Mouse (Mus musculus) testis, adult 2 months (tissue): ENCODE data around the gene Ubac2. TPM values are rescaled to one million over a fixed set of nuclear protein-coding genes. Genes with fewer than 3 reads are reported as not detected.

Experiments
- H3K27ac ChIP-seq: fragments of 200-500 bp; 2 replicates; pipeline ENCODE4 v1.5.1; 2012; ENCODE audit warnings: low read depth, low read length; ENCODE audit not compliant: control insufficient read depth, insufficient read depth
- H3K27me3 ChIP-seq: fragments of 200-500 bp; 2 replicates; pipeline ENCODE4 v1.6.1; 2012; ENCODE audit warnings: mild to moderate bottlenecking, low read length, moderate library complexity; ENCODE audit not compliant: control insufficient read depth, insufficient read depth
- H3K36me3 ChIP-seq: fragments of 200-500 bp; 2 replicates; pipeline ENCODE4 v1.6.1; 2012; ENCODE audit warnings: mild to moderate bottlenecking, low read length; ENCODE audit not compliant: control insufficient read depth, insufficient read depth
- H3K4me1 ChIP-seq: fragments of 200-500 bp; 2 replicates; pipeline ENCODE4 v1.6.1; 2012; ENCODE audit warnings: low read length; ENCODE audit not compliant: control insufficient read depth, insufficient read depth
- H3K4me3 ChIP-seq: fragments of 200-500 bp; 2 replicates; pipeline ENCODE4 v1.5.1; 2012; ENCODE audit warnings: low read depth, mild to moderate bottlenecking, low read length, moderate library complexity, mixed read lengths; ENCODE audit not compliant: control insufficient read depth
- CTCF ChIP-seq: fragments of 200-500 bp; IDR thresholded peaks from 2 replicates; pipeline ENCODE4 v1.5.1; 2012; ENCODE audit warnings: low read depth, mild to moderate bottlenecking, inconsistent platforms, low read length, moderate library complexity; ENCODE audit not compliant: control insufficient read depth, insufficient read depth, insufficient replicate concordance
- POLR2A ChIP-seq: fragments of 200-500 bp; IDR thresholded peaks from 2 replicates; pipeline ENCODE4 v1.6.1; 2012; ENCODE audit warnings: low read depth, mild to moderate bottlenecking, inconsistent platforms, low read length, moderate library complexity; ENCODE audit not compliant: control insufficient read depth
- polyA plus RNA-seq: library from polyadenylated mRNA; depleted of rRNA; stranded (reverse); fragments of >200 nt; gene quantifications from 2 replicates; pipeline ENCODE4 v1.2.3, GENCODE M21; 2012

Ubac2 gene
- polyA plus RNA-seq, 1 experiment: 107 TPM

GRCm38 (mm10) chr14:121933906-121934596 lies 55.6 kb downstream of the Ubac2 start:
- Histone ChIP-seq H3K27ac (no peak overlapping the region), H3K27me3 (no peaks in the 10 kb centered on the region), H3K36me3 (no peaks in the 10 kb centered on the region), H3K4me1 (no peaks in the 10 kb centered on the region; the same call in 1 of the 2 replicates), H3K4me3 (no peak overlapping the region)
- TF ChIP-seq CTCF (no peak), POLR2A (no peak)

- H3K27ac ChIP-seq: no peak overlapping the region
- no peak overlapping the region for H3K4me3 ChIP-seq
- H3K27me3 ChIP-seq: no peaks in the 10 kb centered on the region
- H3K36me3 ChIP-seq: no peaks in the 10 kb centered on the region
- TF ChIP-seq CTCF: no peak
- H3K4me1 ChIP-seq: no peaks in the 10 kb centered on the region; the same call in 1 of the 2 replicates
Measured at GRCm38 (mm10) chr14:121934597-121934946, 56.2 kb downstream of the Ubac2 start.

- Histone ChIP-seq H3K4me1 (no peaks in the 10 kb centered on the region; the same call in 1 of the 2 replicates), H3K36me3 (no peaks in the 10 kb centered on the region), H3K4me3 (no peak overlapping the region), H3K27me3 (no peaks in the 10 kb centered on the region), H3K27ac (no peak overlapping the region)
- no peak for TF ChIP-seq CTCF
- TF ChIP-seq POLR2A: no peak
Measured at GRCm38 (mm10) chr14:121936356-121936755, 57.9 kb downstream of the Ubac2 start.

- H3K4me1 ChIP-seq: no peaks in the 10 kb centered on the region; the same call in 1 of the 2 replicates
- no peak overlapping the region for H3K27ac ChIP-seq
- no peaks in the 10 kb centered on the region for H3K36me3 ChIP-seq
- H3K4me3 ChIP-seq: no peak overlapping the region
- no peaks in the 10 kb centered on the region for H3K27me3 ChIP-seq
- TF ChIP-seq CTCF (no peak), POLR2A (no peak)
Measured at GRCm38 (mm10) chr14:121936856-121937255, 58.4 kb downstream of the Ubac2 start.

- Histone ChIP-seq H3K27me3 (no peaks in the 10 kb centered on the region), H3K4me1 (no peaks in the 10 kb centered on the region; the same call in 1 of the 2 replicates), H3K27ac (peak overlapping the region; percentile 18), H3K4me3 (no peak overlapping the region), H3K36me3 (no peaks in the 10 kb centered on the region)
- no peak for TF ChIP-seq CTCF
- TF ChIP-seq POLR2A: no peak
Measured at GRCm38 (mm10) chr14:121937601-121938255, 59.3 kb downstream of the Ubac2 start.

- H3K4me3 ChIP-seq: no peak overlapping the region
- no peaks in the 10 kb centered on the region for H3K27me3 ChIP-seq
- peak overlapping the region; percentile 18 for H3K27ac ChIP-seq
- no peak for TF ChIP-seq POLR2A
- TF ChIP-seq CTCF: no peak
- H3K4me1 ChIP-seq: no peaks in the 10 kb centered on the region; the same call in 1 of the 2 replicates
- no peaks in the 10 kb centered on the region for H3K36me3 ChIP-seq
Measured at GRCm38 (mm10) chr14:121938256-121939191, 60.1 kb downstream of the Ubac2 start.

GRCm38 (mm10) chr14:121939582-121939981 lies 61.2 kb downstream of the Ubac2 start:
- no peaks in the 10 kb centered on the region for H3K27me3 ChIP-seq
- no peaks in the 10 kb centered on the region for H3K36me3 ChIP-seq
- H3K27ac ChIP-seq: no peak overlapping the region
- no peak overlapping the region for H3K4me3 ChIP-seq
- no peaks in the 10 kb centered on the region; the same call in 1 of the 2 replicates for H3K4me1 ChIP-seq
- TF ChIP-seq POLR2A: no peak
- no peak for TF ChIP-seq CTCF
